Mouse (Mus musculus) embryonic facial prominence, embryonic 13.5 days (tissue): ENCODE results near the gene Angptl2. TPM values are rescaled to one million over a fixed set of nuclear protein-coding genes. Genes with fewer than 3 reads are reported as not detected.

Experiments
- ATAC-seq: fragments of 200-750 bp; cut with Nextera tagmentation; 2 replicates; pipeline ENCODE4 v1.8.0; 2017; ENCODE audit warnings: low read depth; ENCODE audit not compliant: insufficient number of reproducible peaks, insufficient read depth, low FRiP score, low TSS enrichment
- H3K27ac ChIP-seq: fragments of 300-500 bp; sonication (generic); 2 replicates; pipeline ENCODE4 v1.5.1; 2015; ENCODE audit warnings: moderate library complexity, mild to moderate bottlenecking, inconsistent platforms
- H3K27me3 ChIP-seq: fragments of 300-500 bp; sonication (generic); 2 replicates; pipeline ENCODE4 v1.6.1; 2015; ENCODE audit warnings: mild to moderate bottlenecking, inconsistent platforms
- H3K36me3 ChIP-seq: fragments of 300-500 bp; sonication (generic); 2 replicates; pipeline ENCODE4 v1.6.1; 2015; ENCODE audit warnings: mild to moderate bottlenecking, inconsistent platforms
- H3K4me1 ChIP-seq: fragments of 300-500 bp; sonication (generic); 2 replicates; pipeline ENCODE4 v1.6.1; 2015; ENCODE audit warnings: inconsistent platforms
- H3K4me2 ChIP-seq: fragments of 300-500 bp; sonication (generic); 2 replicates; pipeline ENCODE4 v1.6.1; 2015; ENCODE audit warnings: moderate library complexity, mild to moderate bottlenecking, inconsistent platforms
- H3K4me3 ChIP-seq: fragments of 300-500 bp; sonication (generic); 2 replicates; pipeline ENCODE4 v1.5.1; 2015; ENCODE audit warnings: mild to moderate bottlenecking, inconsistent platforms
- H3K9ac ChIP-seq: fragments of 300-500 bp; sonication (generic); 2 replicates; pipeline ENCODE4 v1.6.1; 2015; ENCODE audit warnings: mild to moderate bottlenecking, inconsistent platforms
- H3K9me3 ChIP-seq: fragments of 300-500 bp; sonication (generic); 2 replicates; pipeline ENCODE4 v1.6.1; 2016; ENCODE audit warnings: inconsistent platforms
- whole genome bisulfite sequencing: fragments of 180-500 bp; shearing (Covaris S2); methylation state at CpG from one replicate; pipeline ENCODE4 v1.1.7; 2015; ENCODE audit warnings: mixed read lengths; 5-methylcytosine and 5-hydroxymethylcytosine counted together
- polyA plus RNA-seq: library from polyadenylated mRNA; unstranded; fragments of >200 nt; fragmentation: Nextera tagmentation; extraction: Ambion mirVana; gene quantifications from 2 replicates; pipeline ENCODE4 v1.2.1, GENCODE M21; 2015

The Angptl2 gene
- polyA plus RNA-seq, 1 experiment from 2014 or later = 38.4 TPM

DNA sequence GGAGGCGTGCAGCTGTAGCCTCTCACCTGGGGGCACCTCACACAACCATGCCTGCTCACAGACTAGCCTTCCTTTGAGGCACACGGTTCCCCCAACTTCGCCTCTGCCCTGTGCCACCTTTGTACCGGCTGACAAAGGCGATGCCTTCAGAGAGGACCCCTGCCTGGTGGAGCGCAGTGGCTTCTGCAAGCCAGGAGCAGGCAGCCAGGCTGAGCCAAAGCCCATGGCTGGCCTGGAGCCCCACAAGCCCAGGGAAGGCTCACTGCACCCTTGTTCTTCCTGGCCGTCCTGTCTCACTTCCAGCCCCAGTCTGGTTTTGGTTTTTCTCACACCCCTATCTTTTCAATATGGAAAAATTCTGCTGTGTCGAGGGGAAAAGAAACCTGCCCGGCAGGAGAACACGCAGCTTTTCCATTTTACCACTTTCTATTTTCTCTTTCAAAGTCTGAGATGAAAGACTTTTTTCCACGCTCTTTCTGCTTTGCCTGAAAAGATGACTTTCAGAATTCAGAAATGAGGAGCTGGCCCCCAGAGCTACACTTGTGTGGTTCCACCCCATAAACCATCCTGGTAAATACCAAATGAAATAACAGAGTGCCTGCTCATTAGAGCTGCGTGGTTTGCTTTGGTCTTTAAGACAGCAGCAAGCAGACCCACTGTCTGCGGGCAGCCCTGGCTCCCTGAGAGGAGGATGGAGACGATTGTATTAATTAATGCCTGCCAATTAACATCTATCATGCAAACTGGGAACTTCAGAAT, 36.5 kb upstream of the Angptl2 start:
- peak overlapping the region; percentile 84 for H3K27ac ChIP-seq
- no peaks in the 10 kb centered on the region for H3K36me3 ChIP-seq
- no peak for ATAC-seq
- H3K4me3 ChIP-seq = no peak overlapping the region
- no peaks in the 10 kb centered on the region for H3K27me3 ChIP-seq
- H3K9me3 ChIP-seq = no peaks in the 10 kb centered on the region
- 58% methylated on average over 14 of the region's 14 CpGs for WGBS
- peaks cover 47% of the 10 kb centered on the region for H3K4me1 ChIP-seq
- H3K4me2 ChIP-seq = 0 out of 2 replicates have a peak overlapping the region, but pooled peaks have one; percentile 2
- H3K9ac ChIP-seq = 0 out of 2 replicates have a peak overlapping the region, but pooled peaks have one; percentile 41

DNA sequence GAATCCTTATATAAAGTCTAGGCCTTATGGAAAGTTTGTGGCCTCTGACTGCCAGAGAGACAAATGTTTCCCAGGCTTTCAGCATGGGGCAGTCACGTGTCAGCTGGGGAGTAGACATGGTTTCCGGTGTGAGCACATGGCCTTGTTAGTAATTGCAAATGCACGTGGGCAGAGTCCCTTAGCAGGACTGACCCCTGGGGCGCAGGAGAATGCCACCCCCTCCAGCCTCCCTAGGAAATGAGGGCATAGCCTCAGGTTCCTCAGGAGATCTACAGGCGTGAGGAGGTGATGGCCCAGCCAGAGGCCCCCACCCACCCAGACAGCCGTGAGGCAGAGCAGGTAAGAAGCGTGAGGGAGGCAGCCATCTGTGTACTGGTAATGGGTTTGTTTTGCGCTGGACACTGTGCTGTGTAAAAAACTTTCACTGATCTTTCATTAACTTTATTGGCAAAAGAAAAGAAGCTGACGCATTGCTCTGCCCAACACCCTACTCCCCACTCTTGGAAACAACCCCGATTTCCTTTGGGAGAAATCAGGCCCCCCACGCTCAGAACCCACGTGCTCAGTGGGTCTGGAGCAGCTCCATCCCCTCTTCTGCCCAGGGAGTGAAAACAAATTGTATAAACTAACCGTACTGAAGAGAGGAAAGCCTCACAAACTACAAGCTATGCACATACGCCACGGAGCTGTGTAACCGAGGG, 35.8 kb upstream of the Angptl2 start:
- H3K9ac ChIP-seq = no peak overlapping the region
- no peak for ATAC-seq
- 51% methylated on average over 16 of the region's 16 CpGs for WGBS

DNA sequence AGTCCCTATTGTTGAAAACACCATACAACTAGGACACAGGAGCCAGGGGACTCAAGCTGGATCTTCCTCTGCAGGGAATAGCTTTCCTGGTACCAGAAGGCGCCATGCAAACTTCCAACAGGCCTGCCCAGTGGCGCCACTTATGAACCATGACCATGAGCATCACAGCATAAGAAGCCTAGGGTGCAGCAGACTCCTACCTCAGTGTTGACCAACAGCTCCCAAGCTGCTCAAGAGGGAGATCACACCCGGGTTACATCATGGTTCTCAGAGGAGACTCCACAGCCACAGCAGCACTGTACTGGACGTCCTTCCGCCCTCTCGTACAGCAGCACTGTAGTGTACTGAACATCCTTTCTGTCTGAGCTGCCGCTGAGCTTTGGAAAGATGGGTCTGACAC, 32.5 kb upstream of the Angptl2 start:
- no peak overlapping the region for H3K9ac ChIP-seq
- WGBS = 91% methylated on average over 7 of the region's 7 CpGs
- no peak for ATAC-seq
- H3K27ac ChIP-seq = no peak overlapping the region
- H3K4me3 ChIP-seq = no peak overlapping the region
- H3K9me3 ChIP-seq = no peaks in the 10 kb centered on the region
- peaks cover 41% of the 10 kb centered on the region for H3K4me1 ChIP-seq
- H3K27me3 ChIP-seq = no peaks in the 10 kb centered on the region
- no peak overlapping the region for H3K4me2 ChIP-seq
- H3K36me3 ChIP-seq = no peaks in the 10 kb centered on the region

More for the DNA sequence above, 35.8 kb upstream of the Angptl2 start:
- no peaks in the 10 kb centered on the region for H3K27me3 ChIP-seq
- H3K27ac ChIP-seq = peak overlapping the region; percentile 84
- H3K9me3 ChIP-seq = no peaks in the 10 kb centered on the region
- H3K36me3 ChIP-seq = no peaks in the 10 kb centered on the region
- no peak overlapping the region for H3K4me2 ChIP-seq
- no peak overlapping the region for H3K4me3 ChIP-seq
- peaks cover 50% of the 10 kb centered on the region for H3K4me1 ChIP-seq

DNA sequence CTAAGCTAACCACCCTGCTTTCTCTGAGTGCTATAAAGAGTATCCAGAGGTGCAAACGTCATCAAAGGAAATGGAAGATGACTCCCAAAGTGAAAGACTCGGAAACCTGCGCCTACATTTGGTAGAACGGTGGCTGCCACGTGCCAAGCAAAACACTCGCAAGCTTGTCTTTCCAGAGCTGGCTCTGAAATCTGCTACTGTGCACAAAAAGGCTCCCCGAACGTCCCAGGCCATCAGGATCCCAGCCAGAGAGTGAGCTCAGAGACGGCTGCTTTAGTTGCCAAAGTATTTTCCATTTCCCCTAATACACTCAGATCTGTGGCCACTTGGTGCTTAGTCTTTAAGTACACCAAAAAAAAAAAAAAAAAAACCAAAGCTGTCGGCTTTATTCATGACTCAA, 31.2 kb upstream of the Angptl2 start:
- no peak overlapping the region for H3K9ac ChIP-seq
- H3K4me1 ChIP-seq = peaks cover 28% of the 10 kb centered on the region
- WGBS = 74% methylated on average over 10 of the region's 10 CpGs
- ATAC-seq = no peak
- no peak overlapping the region for H3K4me2 ChIP-seq
- H3K27ac ChIP-seq = no peak overlapping the region
- no peaks in the 10 kb centered on the region for H3K9me3 ChIP-seq
- H3K36me3 ChIP-seq = no peaks in the 10 kb centered on the region
- no peaks in the 10 kb centered on the region for H3K27me3 ChIP-seq
- H3K4me3 ChIP-seq = no peak overlapping the region

DNA sequence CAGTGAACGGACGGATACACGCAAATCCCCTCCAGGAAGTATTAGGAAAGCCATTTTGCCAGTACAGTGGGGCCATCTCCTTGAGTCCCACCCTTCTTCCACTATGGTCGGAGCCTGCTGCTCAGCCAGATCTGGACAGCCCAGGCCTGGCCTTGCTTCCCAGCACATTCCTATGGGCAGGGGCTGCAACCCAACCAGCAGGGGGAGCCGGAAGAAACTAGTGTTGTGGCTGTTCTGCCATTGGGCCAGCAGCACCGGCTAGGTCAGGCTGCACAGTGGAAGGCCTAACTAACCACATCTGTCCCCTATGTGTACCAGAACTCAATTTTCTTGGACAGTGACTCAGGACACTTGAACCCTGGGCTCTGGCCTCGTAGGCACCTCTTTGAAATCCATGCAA, 30.6 kb upstream of the Angptl2 start:
- Histone ChIP-seq H3K36me3 (no peaks in the 10 kb centered on the region), H3K27ac (no peak overlapping the region), H3K4me2 (no peak overlapping the region), H3K4me1 (peaks cover 21% of the 10 kb centered on the region), H3K27me3 (no peaks in the 10 kb centered on the region), H3K9me3 (no peaks in the 10 kb centered on the region), H3K9ac (no peak overlapping the region), H3K4me3 (no peak overlapping the region)
- 73% methylated on average over 7 of the region's 7 CpGs for WGBS
- no peak for ATAC-seq

DNA sequence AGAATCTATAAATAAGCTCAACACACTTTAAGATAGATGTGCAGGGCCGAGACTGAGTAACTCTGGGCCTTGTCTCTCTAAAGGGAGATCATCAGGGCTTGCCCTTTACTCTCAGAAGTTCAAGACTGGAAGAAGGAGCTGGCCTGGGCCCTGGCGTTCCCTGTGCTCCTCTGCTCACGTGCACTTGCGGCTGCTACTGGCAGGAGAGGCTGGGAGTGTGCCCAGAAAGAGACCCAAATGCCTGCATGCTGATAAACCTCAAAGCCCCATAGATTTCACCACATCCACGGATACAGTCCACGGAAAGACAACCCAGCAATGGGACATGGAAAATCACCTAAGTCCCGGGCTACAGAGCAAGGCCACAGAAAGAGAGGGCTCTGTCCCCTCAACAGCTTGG, 29.4 kb upstream of the Angptl2 start:
- H3K4me3 ChIP-seq = no peak overlapping the region
- ATAC-seq = no peak
- WGBS = 69% methylated on average over 7 of the region's 7 CpGs
- H3K4me1 ChIP-seq = peaks cover 16% of the 10 kb centered on the region
- no peak overlapping the region for H3K4me2 ChIP-seq
- no peaks in the 10 kb centered on the region for H3K9me3 ChIP-seq
- H3K27me3 ChIP-seq = no peaks in the 10 kb centered on the region
- no peaks in the 10 kb centered on the region for H3K36me3 ChIP-seq
- H3K27ac ChIP-seq = no peak overlapping the region
- H3K9ac ChIP-seq = no peak overlapping the region

DNA sequence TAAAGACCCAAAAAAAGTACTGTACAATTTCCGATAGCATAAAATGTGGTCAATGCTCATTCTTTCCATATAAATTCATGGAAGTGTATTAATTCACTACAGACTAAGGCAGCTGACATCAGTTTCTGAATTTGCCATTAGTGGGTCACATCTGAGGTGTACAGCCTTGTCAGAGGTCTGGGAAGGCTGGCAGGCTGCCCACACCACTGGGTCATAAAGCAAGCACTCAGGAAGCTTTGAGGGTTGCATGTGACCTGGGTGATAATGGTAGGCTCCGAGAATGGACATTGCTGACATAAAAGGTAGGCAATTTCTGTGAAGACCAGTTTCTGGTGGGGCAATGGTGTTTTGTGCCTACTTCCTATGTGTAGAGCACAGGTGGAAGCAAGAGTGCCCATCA, 28.0 kb upstream of the Angptl2 start:
- Histone ChIP-seq H3K36me3 (no peaks in the 10 kb centered on the region), H3K27me3 (no peaks in the 10 kb centered on the region), H3K4me1 (peaks cover 13% of the 10 kb centered on the region), H3K4me3 (no peak overlapping the region), H3K27ac (no peak overlapping the region), H3K9me3 (no peaks in the 10 kb centered on the region), H3K4me2 (no peak overlapping the region), H3K9ac (no peak overlapping the region)
- 83% methylated on average over 2 of the region's 2 CpGs for WGBS
- no peak for ATAC-seq

DNA sequence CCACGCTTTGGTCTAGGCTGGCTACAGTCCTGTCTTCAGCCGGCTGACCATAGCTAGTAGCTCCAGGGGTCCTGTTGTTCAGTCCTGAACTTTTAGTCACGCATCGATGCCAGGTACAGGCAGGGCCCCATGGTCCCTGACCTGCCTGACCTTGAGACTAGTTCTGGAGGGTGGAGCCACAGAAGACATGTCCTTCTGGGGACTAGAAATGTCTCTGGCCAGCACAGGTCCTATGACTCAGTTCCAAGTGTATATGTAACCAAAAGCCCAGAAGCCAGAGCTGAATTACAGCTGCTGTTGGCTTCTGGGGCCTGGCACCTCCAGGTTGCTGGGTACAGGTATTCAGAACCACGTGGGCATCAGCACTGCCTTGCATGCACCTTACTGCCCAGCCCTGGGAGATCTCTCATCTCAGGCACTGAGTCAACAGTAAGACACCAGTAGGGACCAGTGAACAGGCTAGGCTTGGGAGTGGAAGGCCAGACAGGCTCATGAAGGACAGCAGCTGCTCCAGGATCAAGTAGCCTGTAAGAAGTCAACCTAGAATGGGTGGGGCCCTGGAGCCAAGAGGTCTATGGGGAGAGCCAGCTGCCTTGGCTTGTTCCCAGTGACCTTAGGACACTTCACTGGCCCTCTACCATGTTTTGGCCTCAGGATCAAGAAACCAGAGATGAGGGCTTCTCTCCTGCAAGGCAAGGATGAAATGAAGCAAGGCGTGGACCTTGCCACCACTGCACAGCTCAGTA, 26.8 kb upstream of the Angptl2 start:
- no peak for ATAC-seq
- H3K36me3 ChIP-seq = no peaks in the 10 kb centered on the region

DNA sequence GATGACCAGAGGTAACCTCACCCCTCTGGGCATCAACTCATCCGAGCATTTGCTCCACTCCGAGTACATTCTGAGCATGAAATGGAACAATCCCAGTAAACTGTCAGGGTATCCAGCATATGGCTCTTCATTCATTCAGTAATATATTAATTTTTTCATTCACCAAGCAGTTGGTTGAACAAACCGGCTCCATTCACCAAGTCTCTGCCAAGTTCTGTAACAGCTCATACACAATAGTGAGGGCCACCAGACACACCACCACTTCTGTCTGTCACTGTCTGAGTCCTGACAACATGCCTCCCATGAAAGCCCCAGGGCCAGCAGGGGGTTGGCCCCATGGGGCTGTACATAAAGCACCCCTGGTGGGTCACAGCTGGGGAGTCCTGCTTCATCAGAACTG, 25.9 kb upstream of the Angptl2 start:
- H3K4me2 ChIP-seq = no peak overlapping the region
- H3K27ac ChIP-seq = no peak overlapping the region
- no peak overlapping the region for H3K9ac ChIP-seq
- no peaks in the 10 kb centered on the region for H3K27me3 ChIP-seq
- peaks cover 21% of the 10 kb centered on the region for H3K4me1 ChIP-seq
- no peaks in the 10 kb centered on the region for H3K9me3 ChIP-seq
- no peak for ATAC-seq
- H3K36me3 ChIP-seq = no peaks in the 10 kb centered on the region
- no peak overlapping the region for H3K4me3 ChIP-seq
- 83% methylated on average over 3 of the region's 3 CpGs for WGBS

More for the DNA sequence above, 26.8 kb upstream of the Angptl2 start:
- no peak overlapping the region for H3K9ac ChIP-seq
- 84% methylated on average over 6 of the region's 6 CpGs for WGBS
- no peaks in the 10 kb centered on the region for H3K27me3 ChIP-seq
- H3K4me3 ChIP-seq = no peak overlapping the region
- peaks cover 19% of the 10 kb centered on the region for H3K4me1 ChIP-seq
- no peak overlapping the region for H3K27ac ChIP-seq
- no peak overlapping the region for H3K4me2 ChIP-seq
- no peaks in the 10 kb centered on the region for H3K9me3 ChIP-seq

DNA sequence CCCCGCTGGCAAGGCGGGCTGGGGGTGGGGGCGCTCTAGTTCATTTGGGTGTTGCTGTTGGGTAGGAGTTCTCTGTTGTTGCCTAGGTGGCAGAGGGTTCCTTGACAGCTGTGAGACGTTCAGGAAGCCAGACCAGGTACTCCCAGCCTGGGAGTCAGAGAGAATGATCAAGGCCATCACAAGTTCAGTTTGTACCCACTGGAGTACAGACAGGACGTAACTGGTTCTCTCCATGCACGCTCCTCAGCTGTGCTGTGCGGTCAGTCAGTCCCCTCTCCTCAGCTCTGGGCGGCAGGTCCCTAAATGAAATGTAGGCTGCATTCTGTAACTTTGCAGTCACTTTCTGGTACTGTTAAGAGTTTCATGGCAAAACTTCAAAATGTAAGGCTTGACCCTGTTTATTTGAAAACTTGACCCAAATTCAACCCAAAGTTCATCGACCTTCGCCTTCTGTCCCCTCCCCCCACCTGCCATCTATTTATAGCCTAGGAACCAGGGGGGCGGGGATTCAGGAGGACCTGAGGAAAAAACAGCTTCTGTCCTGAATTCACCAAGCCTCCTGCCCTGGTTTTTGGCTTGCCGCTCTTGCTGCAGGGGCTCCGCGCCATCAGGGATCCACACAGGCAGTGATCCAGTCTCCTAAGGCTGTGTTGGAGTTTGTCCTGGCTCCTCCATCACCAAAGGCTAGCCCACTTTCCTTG, 15.4 kb upstream of the Angptl2 start:
- 74% methylated on average over 14 of the region's 14 CpGs for WGBS

DNA sequence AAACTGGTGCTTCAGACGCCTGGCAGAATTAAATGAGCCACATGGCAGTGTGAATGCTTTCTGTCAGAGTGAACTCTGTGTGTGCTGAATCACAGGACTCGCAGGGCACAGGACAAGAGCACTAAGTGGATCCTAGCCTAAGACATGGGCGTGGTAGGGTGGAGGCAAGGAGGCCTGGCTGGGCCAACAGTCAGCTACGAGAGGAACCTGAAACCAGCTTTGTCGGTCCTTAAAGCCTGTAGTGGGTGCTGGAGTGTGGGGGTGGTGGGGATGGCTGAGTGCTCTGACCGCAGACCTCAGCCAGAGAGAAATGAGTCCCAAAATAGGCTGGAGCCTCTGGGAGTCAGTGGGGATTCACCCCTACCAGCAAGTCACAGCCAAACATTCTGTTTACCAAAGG, 12.6 kb upstream of the Angptl2 start:
- H3K27me3 ChIP-seq = no peaks in the 10 kb centered on the region
- H3K4me3 ChIP-seq = no peak overlapping the region
- H3K4me2 ChIP-seq = no peak overlapping the region
- H3K27ac ChIP-seq = no peak overlapping the region
- WGBS = 48% methylated on average over 6 of the region's 6 CpGs
- H3K9me3 ChIP-seq = no peaks in the 10 kb centered on the region
- H3K36me3 ChIP-seq = no peaks in the 10 kb centered on the region
- peaks cover 17% of the 10 kb centered on the region for H3K4me1 ChIP-seq
- no peak for ATAC-seq
- H3K9ac ChIP-seq = no peak overlapping the region

More for the DNA sequence above, 15.4 kb upstream of the Angptl2 start:
- H3K4me1 ChIP-seq = peaks cover 9% of the 10 kb centered on the region
- H3K36me3 ChIP-seq = no peaks in the 10 kb centered on the region
- H3K27me3 ChIP-seq = no peaks in the 10 kb centered on the region
- no peaks in the 10 kb centered on the region for H3K9me3 ChIP-seq
- ATAC-seq = no peak
- H3K4me2 ChIP-seq = no peak overlapping the region
- H3K9ac ChIP-seq = no peak overlapping the region
- no peak overlapping the region for H3K27ac ChIP-seq
- H3K4me3 ChIP-seq = no peak overlapping the region
